Mouse (Mus musculus): ENCODE results near the gene B130006D01Rik. TPM values are rescaled to one million over a fixed set of nuclear protein-coding genes. Genes with fewer than 3 reads are reported as not detected.

Gene B130006D01Rik
- polyA plus RNA-seq (2015; fragmentation: Illumina TruSeq; extraction: RNeasy Lipid Tissue Mini Kit (QIAGEN cat#74804); ENCODE audit: insufficient read depth, low read depth, low replicate concordance) = not detected

GRCm38 (mm10) chr11:95723287-95723686, at the start of gene B130006D01Rik:
B130006D01Rik (plus strand) TSS chr11:95723587.

GRCm38 (mm10) chr11:95712563-95713224, 10.7 kb upstream of the B130006D01Rik start, which contains the start of gene Zfp652:
Zfp652 (plus strand) TSS chr11:95712673.

Other genes starting within 250 kb of the B130006D01Rik start
- gene Nxph3, start 209.0 kb upstream of the B130006D01Rik start, polyA plus RNA-seq (2015; fragmentation: Illumina TruSeq; extraction: RNeasy Lipid Tissue Mini Kit (QIAGEN cat#74804); ENCODE audit: insufficient read depth, low read depth, low replicate concordance) = not detected
- 0.31 TPM for gene Ngfr, start 135.9 kb upstream of the B130006D01Rik start, polyA plus RNA-seq (2015; fragmentation: Illumina TruSeq; extraction: RNeasy Lipid Tissue Mini Kit (QIAGEN cat#74804); ENCODE audit: insufficient read depth, low read depth, low replicate concordance)
- 18.9 TPM for gene Phb, start 56.6 kb upstream of the B130006D01Rik start, polyA plus RNA-seq (2015; fragmentation: Illumina TruSeq; extraction: RNeasy Lipid Tissue Mini Kit (QIAGEN cat#74804); ENCODE audit: insufficient read depth, low read depth, low replicate concordance)
- 8.2 TPM for gene Zfp652, start 10.9 kb upstream of the B130006D01Rik start, polyA plus RNA-seq (2015; fragmentation: Illumina TruSeq; extraction: RNeasy Lipid Tissue Mini Kit (QIAGEN cat#74804); ENCODE audit: insufficient read depth, low read depth, low replicate concordance)
- not detected for gene Phospho1, start 100.9 kb downstream of the B130006D01Rik start, polyA plus RNA-seq (2015; fragmentation: Illumina TruSeq; extraction: RNeasy Lipid Tissue Mini Kit (QIAGEN cat#74804); ENCODE audit: insufficient read depth, low read depth, low replicate concordance)
- 25.4 TPM for gene Gngt2, start 113.6 kb downstream of the B130006D01Rik start, polyA plus RNA-seq (2015; fragmentation: Illumina TruSeq; extraction: RNeasy Lipid Tissue Mini Kit (QIAGEN cat#74804); ENCODE audit: insufficient read depth, low read depth, low replicate concordance)
- 4.9 TPM for gene Abi3, start 118.9 kb downstream of the B130006D01Rik start, polyA plus RNA-seq (2015; fragmentation: Illumina TruSeq; extraction: RNeasy Lipid Tissue Mini Kit (QIAGEN cat#74804); ENCODE audit: insufficient read depth, low read depth, low replicate concordance)
- not detected for gene B4galnt2, start 191.3 kb downstream of the B130006D01Rik start, polyA plus RNA-seq (2015; fragmentation: Illumina TruSeq; extraction: RNeasy Lipid Tissue Mini Kit (QIAGEN cat#74804); ENCODE audit: insufficient read depth, low read depth, low replicate concordance)

All from pancreas, adult 10 weeks (tissue).